Comparison of ENCODE assay signal across 26 mouse cellular contexts in the genomic region with DNA sequence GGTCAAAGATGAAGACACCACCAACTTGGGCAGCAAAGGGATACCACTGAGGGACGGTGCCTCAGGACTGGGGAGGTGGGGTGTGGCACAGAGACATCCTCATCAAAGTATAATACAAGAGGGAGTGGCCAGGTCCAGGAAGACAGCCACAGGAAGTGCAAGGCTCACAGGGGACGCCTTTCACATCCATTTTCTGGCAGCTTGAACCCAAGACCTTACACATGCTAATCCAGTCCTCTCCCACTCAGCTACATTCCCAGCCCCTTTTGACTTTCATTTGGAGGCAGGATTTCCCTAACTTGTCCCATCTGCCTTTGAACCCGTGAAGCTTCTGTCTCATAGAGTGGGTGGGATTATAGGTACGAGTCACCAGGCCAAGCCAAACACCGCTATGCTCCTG.
"Had no signal": no experiment of that assay in that cellular context is flagged by ENCODE, and none has a peak within 500 bp of the region (broad histone marks: within the 10 kb centered on the region; RNA-seq: fewer than 3 reads in every experiment).

No protein-coding gene starts in this region.

- H3K27me3 ChIP-seq: heart, embryonic 13.5 days; heart, embryonic 15.5 days; kidney, embryonic 15.5 days; limb, embryonic 13.5 days; limb, embryonic 15.5 days; liver, embryonic 12.5 days had no signal

- DNase-seq: gastrocnemius, adult 2 months; gastrocnemius, postnatal 10 days; gastrocnemius, postnatal 25 days; heart, adult 2 months; heart, postnatal 14 days; heart, postnatal 36 days; kidney, adult 11 months; kidney, adult 2 months; kidney, adult 9 months; kidney, postnatal 14 days; kidney, postnatal 36 days; layer of hippocampus, adult 9-11 months; layer of hippocampus, postnatal 36 days; left cerebral cortex, postnatal 4 days had no signal

- H3K27ac ChIP-seq: heart, adult 2 months; heart, embryonic 13.5 days; heart, embryonic 15.5 days; hindbrain, embryonic 14.5 days; kidney, embryonic 15.5 days; kidney, postnatal 0 days; limb, embryonic 13.5 days; limb, embryonic 15.5 days; liver, embryonic 12.5 days; liver, embryonic 14.5 days had no signal

- H3K4me2 ChIP-seq: heart, embryonic 11.5 days; heart, embryonic 13.5 days; heart, embryonic 15.5 days; hindbrain, embryonic 14.5 days; kidney, embryonic 15.5 days; limb, embryonic 13.5 days; limb, embryonic 15.5 days; liver, embryonic 12.5 days had no signal

- H3K4me3 ChIP-seq: gastrocnemius, adult 2 months; heart, adult 2 months; heart, embryonic 13.5 days; heart, embryonic 15.5 days; kidney, embryonic 15.5 days; limb, embryonic 13.5 days; limb, embryonic 15.5 days; liver, embryonic 12.5 days had no signal

- H3K9ac ChIP-seq: heart, embryonic 13.5 days; heart, embryonic 15.5 days; hindbrain, embryonic 14.5 days; kidney, embryonic 15.5 days; limb, embryonic 13.5 days; limb, embryonic 15.5 days; liver, embryonic 12.5 days; liver, embryonic 14.5 days had no signal

- H3K9me3 ChIP-seq: heart, embryonic 13.5 days; heart, embryonic 15.5 days; kidney, embryonic 15.5 days; limb, embryonic 13.5 days; limb, embryonic 15.5 days; liver, embryonic 12.5 days had no signal

- ATAC-seq: hindbrain, embryonic 16.5 days; intestine, embryonic 16.5 days; liver, embryonic 12.5 days had no signal
